Mouse (Mus musculus): Measurements from ENCODE around the gene Slc38a2. TPM values are rescaled to one million over a fixed set of nuclear protein-coding genes. Genes with fewer than 3 reads are reported as not detected.

Slc38a2 gene
- polyA plus RNA-seq, 1 experiment, result 13.9 TPM

DNA sequence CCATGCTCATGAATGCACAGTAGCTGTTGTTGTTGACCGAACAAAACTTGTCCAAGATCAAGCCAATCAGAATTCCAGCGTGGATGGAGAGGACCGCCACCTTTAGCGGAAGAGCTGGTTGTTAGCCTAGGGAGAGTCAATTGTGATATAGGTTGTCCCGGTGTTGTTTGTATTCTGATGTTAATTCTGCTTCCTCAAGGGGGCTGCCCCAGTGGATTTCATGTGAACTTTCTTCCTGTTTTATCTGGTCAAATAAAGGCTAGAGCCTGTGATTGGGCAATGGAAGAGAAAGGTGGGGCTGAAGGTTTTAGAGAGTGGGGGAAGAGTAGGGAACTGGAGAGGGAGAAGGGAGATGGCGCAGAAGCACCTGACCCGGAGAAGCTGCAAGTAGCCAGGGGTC, 22.7 kb upstream of the Slc38a2 start:
- TF ChIP-seq POLR2A (IDR thresholded peaks at IDR 0.05; ENCODE audit: low read depth, low read length), result no peak
- TF ChIP-seq CTCF (IDR thresholded peaks at IDR 0.05; ENCODE audit: extremely low read depth, insufficient read length, insufficient replicate concordance, low read depth, low read length), result no peak
- H3K27me3 ChIP-seq (ENCODE audit: control insufficient read depth, insufficient read depth, low read length), result no peaks in the 10 kb centered on the region
- no peaks in the 10 kb centered on the region for H3K4me1 ChIP-seq (ENCODE audit: control insufficient read depth, insufficient read depth, insufficient read length, low read length)
- no peak overlapping the region for H3K27ac ChIP-seq (ENCODE audit: insufficient read depth, low read depth, low read length)
- 71% methylated on average over 7 of the region's 7 CpGs for WGBS
- no peak overlapping the region for H3K4me3 ChIP-seq (ENCODE audit: low read depth, low read length)
- H3K36me3 ChIP-seq (ENCODE audit: control insufficient read depth, insufficient read depth, low read length), result no peaks in the 10 kb centered on the region

DNA sequence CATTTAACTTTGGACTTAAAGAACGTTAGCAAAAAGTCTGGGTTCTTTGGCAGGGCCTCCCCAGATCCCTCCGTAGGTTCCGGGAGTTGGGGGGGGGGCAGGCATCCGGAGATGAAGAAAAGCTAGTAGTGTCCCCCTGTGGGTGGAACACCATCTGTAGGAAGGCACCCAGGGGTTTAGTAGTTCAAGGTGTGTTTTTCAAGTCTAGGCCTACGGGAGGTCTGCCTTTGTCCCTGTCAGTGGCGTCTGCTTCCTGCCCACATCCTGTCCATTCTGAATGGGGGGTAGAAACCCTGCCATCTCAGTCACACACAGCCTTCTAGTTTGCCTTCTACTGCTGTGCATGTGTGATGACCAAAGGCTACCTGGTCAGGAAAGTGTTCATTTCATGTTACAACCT, 20.6 kb upstream of the Slc38a2 start:
- 81% methylated on average over 6 of the region's 6 CpGs for WGBS
- TF ChIP-seq POLR2A (IDR thresholded peaks at IDR 0.05; ENCODE audit: low read depth, low read length) (no peak), CTCF (IDR thresholded peaks at IDR 0.05; ENCODE audit: extremely low read depth, insufficient read length, insufficient replicate concordance, low read depth, low read length) (no peak)
- Histone ChIP-seq H3K27ac (ENCODE audit: insufficient read depth, low read depth, low read length) (no peak overlapping the region), H3K4me1 (ENCODE audit: control insufficient read depth, insufficient read depth, insufficient read length, low read length) (no peaks in the 10 kb centered on the region), H3K27me3 (ENCODE audit: control insufficient read depth, insufficient read depth, low read length) (no peaks in the 10 kb centered on the region), H3K4me3 (ENCODE audit: low read depth, low read length) (no peak overlapping the region), H3K36me3 (ENCODE audit: control insufficient read depth, insufficient read depth, low read length) (no peaks in the 10 kb centered on the region)

DNA sequence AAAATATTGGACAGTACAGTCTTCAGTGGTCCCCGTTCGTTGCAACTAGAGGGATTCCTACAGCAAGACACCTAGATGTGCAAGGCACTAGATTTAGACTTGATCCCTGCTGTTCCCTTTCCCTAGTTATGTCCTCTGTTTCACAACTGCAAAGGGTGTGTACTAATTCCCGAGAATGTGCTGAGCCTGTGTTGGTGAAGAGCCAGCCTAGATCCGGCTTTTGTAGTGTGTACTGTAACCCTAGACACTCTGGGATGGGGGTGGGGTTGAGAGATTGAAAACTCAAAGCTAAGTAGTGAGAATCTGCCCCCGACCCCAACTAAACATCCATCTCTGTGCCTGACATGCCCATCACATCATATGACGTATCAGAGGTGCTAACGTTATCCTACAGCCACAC, 18.9 kb upstream of the Slc38a2 start:
- Histone ChIP-seq H3K27ac (ENCODE audit: insufficient read depth, low read depth, low read length) (no peak overlapping the region), H3K4me1 (ENCODE audit: control insufficient read depth, insufficient read depth, insufficient read length, low read length) (no peaks in the 10 kb centered on the region), H3K27me3 (ENCODE audit: control insufficient read depth, insufficient read depth, low read length) (no peaks in the 10 kb centered on the region), H3K36me3 (ENCODE audit: control insufficient read depth, insufficient read depth, low read length) (no peaks in the 10 kb centered on the region), H3K4me3 (ENCODE audit: low read depth, low read length) (no peak overlapping the region)
- TF ChIP-seq CTCF (IDR thresholded peaks at IDR 0.05; ENCODE audit: extremely low read depth, insufficient read length, insufficient replicate concordance, low read depth, low read length) (no peak), POLR2A (IDR thresholded peaks at IDR 0.05; ENCODE audit: low read depth, low read length) (no peak)
- WGBS, result 74% methylated on average over 7 of the region's 7 CpGs

DNA sequence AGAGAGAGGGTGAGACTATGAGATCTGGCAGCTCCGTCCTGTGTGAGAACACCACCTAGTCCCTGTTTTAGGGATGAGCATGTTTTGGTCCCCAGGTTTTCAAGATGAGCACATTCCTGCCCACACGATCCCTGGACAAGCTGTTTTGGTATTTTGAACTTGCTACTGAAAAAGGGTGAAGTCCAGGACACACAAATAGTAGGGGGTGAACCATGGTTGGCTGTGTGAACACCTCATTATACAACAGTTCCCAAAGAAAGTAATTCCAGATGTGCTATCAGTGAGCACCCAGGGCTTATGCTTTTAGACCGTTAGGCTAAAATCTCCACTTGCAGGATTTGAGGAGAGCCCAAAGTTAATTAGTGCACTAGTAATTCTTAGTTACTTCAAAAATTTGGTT, 17.7 kb upstream of the Slc38a2 start:
- Histone ChIP-seq H3K27ac (ENCODE audit: insufficient read depth, low read depth, low read length) (no peak overlapping the region), H3K27me3 (ENCODE audit: control insufficient read depth, insufficient read depth, low read length) (no peaks in the 10 kb centered on the region), H3K4me3 (ENCODE audit: low read depth, low read length) (no peak overlapping the region), H3K36me3 (ENCODE audit: control insufficient read depth, insufficient read depth, low read length) (no peaks in the 10 kb centered on the region), H3K4me1 (ENCODE audit: control insufficient read depth, insufficient read depth, insufficient read length, low read length) (no peaks in the 10 kb centered on the region)
- 84% methylated on average over 3 of the region's 3 CpGs for WGBS
- TF ChIP-seq CTCF (IDR thresholded peaks at IDR 0.05; ENCODE audit: extremely low read depth, insufficient read length, insufficient replicate concordance, low read depth, low read length) (no peak), POLR2A (IDR thresholded peaks at IDR 0.05; ENCODE audit: low read depth, low read length) (no peak)

DNA sequence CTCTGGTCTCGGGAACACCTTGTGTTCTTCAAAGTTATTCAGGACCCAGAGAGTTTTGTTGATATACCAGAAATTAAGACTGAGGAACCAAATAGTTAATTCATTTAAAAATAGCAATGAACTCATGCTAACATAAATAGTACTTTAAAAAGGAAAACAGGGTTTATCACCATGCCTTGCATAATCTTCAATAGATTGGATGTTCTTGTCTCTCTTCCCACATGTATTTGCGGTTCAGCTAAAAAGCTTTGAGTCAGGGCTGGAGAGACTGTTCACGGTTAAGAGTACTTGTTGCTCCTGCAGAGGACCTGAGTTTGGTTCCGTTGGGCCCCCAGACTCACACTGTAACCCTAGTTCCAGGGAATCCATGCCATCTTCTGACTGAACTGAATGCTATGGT, 16.8 kb upstream of the Slc38a2 start:
- TF ChIP-seq CTCF (IDR thresholded peaks at IDR 0.05; ENCODE audit: extremely low read depth, insufficient read length, insufficient replicate concordance, low read depth, low read length) (no peak), POLR2A (IDR thresholded peaks at IDR 0.05; ENCODE audit: low read depth, low read length) (no peak)
- no peak overlapping the region for H3K4me3 ChIP-seq (ENCODE audit: low read depth, low read length)
- H3K27ac ChIP-seq (ENCODE audit: insufficient read depth, low read depth, low read length), result no peak overlapping the region
- no peaks in the 10 kb centered on the region for H3K36me3 ChIP-seq (ENCODE audit: control insufficient read depth, insufficient read depth, low read length)
- no peaks in the 10 kb centered on the region for H3K27me3 ChIP-seq (ENCODE audit: control insufficient read depth, insufficient read depth, low read length)
- 78% methylated on average over 4 of the region's 4 CpGs for WGBS
- H3K4me1 ChIP-seq (ENCODE audit: control insufficient read depth, insufficient read depth, insufficient read length, low read length), result no peaks in the 10 kb centered on the region

DNA sequence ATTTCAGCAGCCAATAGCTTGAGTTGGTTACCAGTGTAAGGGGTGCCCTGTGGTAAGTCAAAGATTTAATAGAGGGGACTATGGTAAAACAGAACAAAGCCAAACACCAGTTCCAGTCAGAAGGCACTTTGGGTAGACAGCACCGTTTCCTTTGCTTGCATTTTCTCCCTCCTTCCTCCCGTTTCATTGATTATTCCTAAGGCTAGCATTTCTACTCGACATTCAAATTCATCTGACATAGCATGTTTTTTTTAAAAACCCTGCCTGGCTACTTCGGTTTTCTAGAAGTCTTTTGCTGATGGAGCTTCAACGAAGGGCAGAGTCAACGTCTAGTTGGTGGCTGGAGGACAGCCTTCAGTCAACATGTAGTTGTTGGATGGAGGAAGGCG, 16.2 kb upstream of the Slc38a2 start:
- TF ChIP-seq POLR2A (IDR thresholded peaks at IDR 0.05; ENCODE audit: low read depth, low read length) (no peak), CTCF (IDR thresholded peaks at IDR 0.05; ENCODE audit: extremely low read depth, insufficient read length, insufficient replicate concordance, low read depth, low read length) (no peak)
- Histone ChIP-seq H3K4me3 (ENCODE audit: low read depth, low read length) (no peak overlapping the region), H3K27ac (ENCODE audit: insufficient read depth, low read depth, low read length) (no peak overlapping the region), H3K36me3 (ENCODE audit: control insufficient read depth, insufficient read depth, low read length) (no peaks in the 10 kb centered on the region), H3K4me1 (ENCODE audit: control insufficient read depth, insufficient read depth, insufficient read length, low read length) (peaks cover 1% of the 10 kb centered on the region; the same call in 1 of the 2 replicates), H3K27me3 (ENCODE audit: control insufficient read depth, insufficient read depth, low read length) (no peaks in the 10 kb centered on the region)
- 82% methylated on average over 7 of the region's 7 CpGs for WGBS

DNA sequence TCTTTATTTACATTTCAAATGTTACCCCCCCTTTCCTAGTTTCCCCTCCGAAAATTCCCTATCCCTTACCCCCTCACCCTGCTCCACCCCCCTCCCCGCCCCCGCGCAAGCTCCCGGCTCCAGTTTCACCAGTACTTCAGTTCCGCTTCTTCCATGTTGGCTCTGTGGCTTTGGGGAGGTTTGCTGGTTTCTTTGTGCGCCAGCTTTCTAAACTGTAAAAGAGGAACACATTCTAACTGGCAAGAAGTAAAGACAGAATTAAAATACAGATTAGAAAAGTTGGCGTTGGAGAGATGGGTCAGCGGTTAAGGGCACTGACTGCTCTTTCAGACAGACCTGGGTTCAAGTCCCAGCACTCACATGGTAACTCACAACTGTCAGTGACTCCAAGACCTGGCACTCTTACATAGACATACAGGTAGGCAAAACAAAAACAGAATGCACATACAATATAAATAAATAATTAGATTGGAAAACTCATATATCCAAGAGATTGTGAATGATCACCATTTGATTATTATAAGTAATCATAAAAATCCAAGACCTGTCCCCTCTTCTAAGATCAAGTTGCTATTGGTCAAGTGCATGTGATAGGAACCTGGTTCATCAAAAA, 15.7 kb upstream of the Slc38a2 start:
- WGBS, result 82% methylated on average over 9 of the region's 9 CpGs
- no peak overlapping the region for H3K27ac ChIP-seq (ENCODE audit: insufficient read depth, low read depth, low read length)
- no peaks in the 10 kb centered on the region for H3K36me3 ChIP-seq (ENCODE audit: control insufficient read depth, insufficient read depth, low read length)
- H3K4me3 ChIP-seq (ENCODE audit: low read depth, low read length), result no peak overlapping the region
- H3K4me1 ChIP-seq (ENCODE audit: control insufficient read depth, insufficient read depth, insufficient read length, low read length), result peaks cover 2% of the 10 kb centered on the region; the same call in 1 of the 2 replicates
- TF ChIP-seq CTCF (IDR thresholded peaks at IDR 0.05; ENCODE audit: extremely low read depth, insufficient read length, insufficient replicate concordance, low read depth, low read length), result no peak
- no peak for TF ChIP-seq POLR2A (IDR thresholded peaks at IDR 0.05; ENCODE audit: low read depth, low read length)
- no peaks in the 10 kb centered on the region for H3K27me3 ChIP-seq (ENCODE audit: control insufficient read depth, insufficient read depth, low read length)

Measured in small intestine, adult 2 months (tissue).